Mouse (Mus musculus): ENCODE measurements at regions not wholly inside any gene's neighbourhood (a gene's known extent, or its start where the extent isn't known, plus 50 kb on each side); places are given as distances from the start of the nearest gene placed in this dataset.

GRCm38 (mm10) chr8:77805657-77806056, 81.4 kb upstream of the Ednra start:
- Histone ChIP-seq H3K9me3 (ENCODE audit: low read length) (peaks cover 20% of the 10 kb centered on the region), H3K4me1 (replicated peaks; ENCODE audit: low read depth, low read length) (no peaks in the 10 kb centered on the region), H3K27me3 (ENCODE audit: insufficient read depth, low read length) (no peaks in the 10 kb centered on the region), H3K4me3 (replicated peaks; ENCODE audit: low read length) (no peak overlapping the region), H3K36me3 (ENCODE audit: insufficient read depth, low read length) (no peaks in the 10 kb centered on the region)
- TF ChIP-seq CTCF (conservative IDR thresholded peaks at IDR 0.05; ENCODE audit: low read length) (no peak), POU5F1 (IDR thresholded peaks at IDR 0.05; ENCODE audit: borderline replicate concordance, low read length) (no peak), NANOG (IDR thresholded peaks at IDR 0.05; ENCODE audit: borderline replicate concordance, low read length) (no peak)

GRCm38 (mm10) chr8:77814796-77815647, 90.8 kb upstream of the Ednra start:
- H3K27me3 ChIP-seq (ENCODE audit: insufficient read depth, low read length): no peaks in the 10 kb centered on the region
- H3K4me3 ChIP-seq (replicated peaks; ENCODE audit: low read length): no peak overlapping the region
- H3K9me3 ChIP-seq (ENCODE audit: low read length): no peaks in the 10 kb centered on the region
- H3K36me3 ChIP-seq (ENCODE audit: insufficient read depth, low read length): no peaks in the 10 kb centered on the region
- no peak for TF ChIP-seq CTCF (conservative IDR thresholded peaks at IDR 0.05; ENCODE audit: low read length)
- no peak for TF ChIP-seq NANOG (IDR thresholded peaks at IDR 0.05; ENCODE audit: borderline replicate concordance, low read length)
- no peak for TF ChIP-seq POU5F1 (IDR thresholded peaks at IDR 0.05; ENCODE audit: borderline replicate concordance, low read length)
- no peaks in the 10 kb centered on the region for H3K4me1 ChIP-seq (replicated peaks; ENCODE audit: low read depth, low read length)

GRCm38 (mm10) chr8:77815648-77815971, 91.3 kb upstream of the Ednra start:
- Histone ChIP-seq H3K36me3 (ENCODE audit: insufficient read depth, low read length) (no peaks in the 10 kb centered on the region), H3K4me1 (replicated peaks; ENCODE audit: low read depth, low read length) (no peaks in the 10 kb centered on the region), H3K9me3 (ENCODE audit: low read length) (0 out of 2 replicates have a peak, but pooled peaks cover 3% of the 10 kb centered on the region), H3K27me3 (ENCODE audit: insufficient read depth, low read length) (no peaks in the 10 kb centered on the region), H3K4me3 (replicated peaks; ENCODE audit: low read length) (no peak overlapping the region)
- TF ChIP-seq POU5F1 (IDR thresholded peaks at IDR 0.05; ENCODE audit: borderline replicate concordance, low read length) (no peak), CTCF (conservative IDR thresholded peaks at IDR 0.05; ENCODE audit: low read length) (no peak), NANOG (IDR thresholded peaks at IDR 0.05; ENCODE audit: borderline replicate concordance, low read length) (no peak)

GRCm38 (mm10) chr8:77816217-77816616, 92.0 kb upstream of the Ednra start:
- H3K4me3 ChIP-seq (replicated peaks; ENCODE audit: low read length): no peak overlapping the region
- H3K27me3 ChIP-seq (ENCODE audit: insufficient read depth, low read length): no peaks in the 10 kb centered on the region
- no peaks in the 10 kb centered on the region for H3K4me1 ChIP-seq (replicated peaks; ENCODE audit: low read depth, low read length)
- H3K36me3 ChIP-seq (ENCODE audit: insufficient read depth, low read length): no peaks in the 10 kb centered on the region
- 0 out of 2 replicates have a peak, but pooled peaks cover 3% of the 10 kb centered on the region for H3K9me3 ChIP-seq (ENCODE audit: low read length)
- TF ChIP-seq CTCF (conservative IDR thresholded peaks at IDR 0.05; ENCODE audit: low read length) (no peak), NANOG (IDR thresholded peaks at IDR 0.05; ENCODE audit: borderline replicate concordance, low read length) (no peak), POU5F1 (IDR thresholded peaks at IDR 0.05; ENCODE audit: borderline replicate concordance, low read length) (no peak)

- H3K36me3 ChIP-seq (ENCODE audit: insufficient read depth, low read length): no peaks in the 10 kb centered on the region
- no peaks in the 10 kb centered on the region for H3K9me3 ChIP-seq (ENCODE audit: low read length)
- H3K27me3 ChIP-seq (ENCODE audit: insufficient read depth, low read length): no peaks in the 10 kb centered on the region
- TF ChIP-seq POU5F1 (IDR thresholded peaks at IDR 0.05; ENCODE audit: borderline replicate concordance, low read length) (no peak), NANOG (IDR thresholded peaks at IDR 0.05; ENCODE audit: borderline replicate concordance, low read length) (no peak), CTCF (conservative IDR thresholded peaks at IDR 0.05; ENCODE audit: low read length) (no peak)
- no peak overlapping the region for H3K4me3 ChIP-seq (replicated peaks; ENCODE audit: low read length)
- no peaks in the 10 kb centered on the region for H3K4me1 ChIP-seq (replicated peaks; ENCODE audit: low read depth, low read length)
Measured at GRCm38 (mm10) chr8:77825786-77826185, 101.5 kb upstream of the Ednra start.

- Histone ChIP-seq H3K4me1 (replicated peaks; ENCODE audit: low read depth, low read length) (no peaks in the 10 kb centered on the region), H3K4me3 (replicated peaks; ENCODE audit: low read length) (no peak overlapping the region), H3K36me3 (ENCODE audit: insufficient read depth, low read length) (no peaks in the 10 kb centered on the region), H3K9me3 (ENCODE audit: low read length) (no peaks in the 10 kb centered on the region), H3K27me3 (ENCODE audit: insufficient read depth, low read length) (no peaks in the 10 kb centered on the region)
- no peak for TF ChIP-seq NANOG (IDR thresholded peaks at IDR 0.05; ENCODE audit: borderline replicate concordance, low read length)
- TF ChIP-seq CTCF (conservative IDR thresholded peaks at IDR 0.05; ENCODE audit: low read length): no peak
- TF ChIP-seq POU5F1 (IDR thresholded peaks at IDR 0.05; ENCODE audit: borderline replicate concordance, low read length): no peak
Measured at GRCm38 (mm10) chr8:77826255-77826654, 102.0 kb upstream of the Ednra start.

GRCm38 (mm10) chr8:77828079-77828478, 103.8 kb upstream of the Ednra start:
- Histone ChIP-seq H3K4me1 (replicated peaks; ENCODE audit: low read depth, low read length) (no peaks in the 10 kb centered on the region), H3K27me3 (ENCODE audit: insufficient read depth, low read length) (no peaks in the 10 kb centered on the region), H3K4me3 (replicated peaks; ENCODE audit: low read length) (no peak overlapping the region), H3K9me3 (ENCODE audit: low read length) (no peaks in the 10 kb centered on the region), H3K36me3 (ENCODE audit: insufficient read depth, low read length) (no peaks in the 10 kb centered on the region)
- no peak for TF ChIP-seq CTCF (conservative IDR thresholded peaks at IDR 0.05; ENCODE audit: low read length)
- TF ChIP-seq POU5F1 (IDR thresholded peaks at IDR 0.05; ENCODE audit: borderline replicate concordance, low read length): no peak
- TF ChIP-seq NANOG (IDR thresholded peaks at IDR 0.05; ENCODE audit: borderline replicate concordance, low read length): no peak

GRCm38 (mm10) chr8:77829126-77829748, 105.0 kb upstream of the Ednra start:
- Histone ChIP-seq H3K36me3 (ENCODE audit: insufficient read depth, low read length) (no peaks in the 10 kb centered on the region), H3K4me1 (replicated peaks; ENCODE audit: low read depth, low read length) (no peaks in the 10 kb centered on the region), H3K27me3 (ENCODE audit: insufficient read depth, low read length) (no peaks in the 10 kb centered on the region), H3K9me3 (ENCODE audit: low read length) (no peaks in the 10 kb centered on the region), H3K4me3 (replicated peaks; ENCODE audit: low read length) (no peak overlapping the region)
- TF ChIP-seq CTCF (conservative IDR thresholded peaks at IDR 0.05; ENCODE audit: low read length): no peak
- TF ChIP-seq NANOG (IDR thresholded peaks at IDR 0.05; ENCODE audit: borderline replicate concordance, low read length): no peak
- TF ChIP-seq POU5F1 (IDR thresholded peaks at IDR 0.05; ENCODE audit: borderline replicate concordance, low read length): no peak

Data from E14TG2a.4 (cell line).